Mouse (Mus musculus): ENCODE results near the gene Nme3.
A peak's percentile ranks its signal among the peaks of the same experiment; 100 is the strongest.

Nme3 gene

GRCm38 (mm10) chr17:24902124-24902523 lies 5.8 kb downstream of the Nme3 start:
- no peak for DNase-seq

GRCm38 (mm10) chr17:24902671-24903474 lies 6.6 kb downstream of the Nme3 start:
- peak; percentile 46 for DNase-seq

- DNase-seq, result no peak
Measured at GRCm38 (mm10) chr17:24903767-24904166, 7.5 kb downstream of the Nme3 start.

DNA sequence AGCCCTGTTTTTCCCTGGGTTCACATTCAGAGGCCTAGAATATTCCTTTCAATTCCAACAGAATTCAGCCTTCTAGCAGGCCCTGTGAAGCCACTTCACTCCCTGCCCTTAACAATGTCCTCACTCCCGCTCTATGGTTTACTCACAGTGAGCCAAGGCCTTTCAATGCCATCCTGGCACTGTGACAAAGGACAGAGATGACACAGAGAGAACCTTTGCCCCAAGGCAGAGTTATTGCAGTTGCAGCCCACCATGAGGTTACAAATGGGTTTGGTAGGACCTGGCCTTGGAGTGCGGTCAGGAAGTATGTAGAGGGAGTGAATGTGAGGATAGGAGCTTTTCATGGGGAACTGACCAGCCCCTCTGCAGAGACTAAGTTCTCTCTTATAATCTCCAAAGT lies 11.3 kb downstream of the Nme3 start:
- no peak for DNase-seq

DNA sequence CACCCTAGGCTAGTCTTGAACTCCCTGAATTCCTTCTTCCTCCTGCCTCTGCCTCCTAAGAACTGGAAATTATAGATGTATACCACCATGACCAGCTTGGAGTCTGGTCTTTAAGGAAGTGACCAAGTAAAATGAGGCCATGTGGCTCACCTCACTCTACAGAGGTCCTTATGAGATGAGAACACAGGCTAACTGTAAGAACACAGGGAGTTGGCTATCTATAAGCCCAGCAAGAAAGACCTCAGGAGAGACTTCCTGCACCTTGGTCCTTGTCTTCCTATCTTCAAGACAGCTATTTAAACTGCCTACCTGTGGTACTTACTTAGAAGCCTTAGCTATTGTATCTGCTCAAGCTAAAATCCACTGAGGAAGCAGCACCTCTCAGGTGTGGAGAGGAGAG lies 17.7 kb downstream of the Nme3 start:
- DNase-seq, result no peak

GRCm38 (mm10) chr17:24923246-24923645 lies 26.9 kb downstream of the Nme3 start:
- no peak for DNase-seq

GRCm38 (mm10) chr17:24929506-24929905 lies 33.2 kb downstream of the Nme3 start:
- DNase-seq, result no peak

DNA sequence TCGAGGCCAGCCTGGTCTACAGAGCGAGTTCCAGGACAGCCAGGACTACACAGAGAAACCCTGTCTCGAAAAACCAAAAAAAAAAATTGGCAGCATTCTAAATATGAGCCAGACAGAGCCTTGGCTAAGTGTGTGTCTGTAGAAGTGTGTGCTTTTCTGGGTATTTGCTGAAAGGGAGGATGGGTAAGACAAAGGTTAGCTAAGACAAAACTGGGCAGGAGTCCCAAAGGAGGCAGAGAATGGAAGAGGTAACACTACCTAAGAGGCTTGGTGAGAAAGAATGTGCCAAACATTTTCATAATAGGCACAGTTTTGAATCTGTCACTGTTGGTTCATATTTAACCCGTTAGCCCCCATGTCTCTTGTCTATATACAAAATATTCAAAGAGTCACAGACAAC lies 36.1 kb downstream of the Nme3 start:
- DNase-seq, result no peak

DNA sequence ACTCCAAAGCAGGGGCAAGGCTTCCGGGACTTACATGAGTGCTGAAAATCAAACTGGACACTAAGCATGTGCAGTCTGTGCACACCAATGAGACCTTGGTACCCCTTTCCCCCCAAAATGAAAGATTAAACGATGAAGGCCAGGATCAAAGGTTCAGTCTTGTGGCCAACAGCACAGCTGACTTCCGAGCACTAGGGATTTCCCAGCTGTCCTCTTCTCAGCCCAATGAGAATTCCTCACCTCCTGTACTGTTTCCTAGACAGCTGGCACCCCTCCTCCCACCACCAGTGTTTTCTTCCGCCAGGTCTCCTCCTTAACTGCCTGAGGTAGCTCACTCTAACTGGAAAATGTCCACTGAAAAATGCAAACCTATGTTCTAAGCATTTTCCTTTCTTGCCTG lies 36.9 kb downstream of the Nme3 start:
- DNase-seq, result no peak

- no peak for DNase-seq
Measured at GRCm38 (mm10) chr17:24934926-24935325, 38.6 kb downstream of the Nme3 start.

DNA sequence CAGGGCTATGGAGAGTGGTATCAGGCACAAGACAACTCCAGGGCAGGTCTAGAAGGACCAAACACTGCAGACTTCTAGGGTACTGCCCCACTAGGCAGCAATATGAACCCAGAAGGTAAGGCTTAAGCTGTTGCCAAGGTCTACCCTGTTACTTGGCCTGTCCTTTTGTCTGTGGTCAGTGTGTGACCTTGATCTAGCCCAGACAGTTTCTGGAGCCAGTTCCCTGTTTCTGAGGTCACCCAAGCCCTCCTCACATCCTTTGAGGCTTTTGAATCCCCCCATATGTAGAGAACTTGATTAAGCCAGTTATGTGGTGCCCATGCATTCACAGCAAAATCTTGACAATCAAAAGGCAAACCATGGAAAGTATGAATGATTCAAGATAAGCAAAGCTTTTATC lies 39.4 kb downstream of the Nme3 start:
- no peak for DNase-seq

DNA sequence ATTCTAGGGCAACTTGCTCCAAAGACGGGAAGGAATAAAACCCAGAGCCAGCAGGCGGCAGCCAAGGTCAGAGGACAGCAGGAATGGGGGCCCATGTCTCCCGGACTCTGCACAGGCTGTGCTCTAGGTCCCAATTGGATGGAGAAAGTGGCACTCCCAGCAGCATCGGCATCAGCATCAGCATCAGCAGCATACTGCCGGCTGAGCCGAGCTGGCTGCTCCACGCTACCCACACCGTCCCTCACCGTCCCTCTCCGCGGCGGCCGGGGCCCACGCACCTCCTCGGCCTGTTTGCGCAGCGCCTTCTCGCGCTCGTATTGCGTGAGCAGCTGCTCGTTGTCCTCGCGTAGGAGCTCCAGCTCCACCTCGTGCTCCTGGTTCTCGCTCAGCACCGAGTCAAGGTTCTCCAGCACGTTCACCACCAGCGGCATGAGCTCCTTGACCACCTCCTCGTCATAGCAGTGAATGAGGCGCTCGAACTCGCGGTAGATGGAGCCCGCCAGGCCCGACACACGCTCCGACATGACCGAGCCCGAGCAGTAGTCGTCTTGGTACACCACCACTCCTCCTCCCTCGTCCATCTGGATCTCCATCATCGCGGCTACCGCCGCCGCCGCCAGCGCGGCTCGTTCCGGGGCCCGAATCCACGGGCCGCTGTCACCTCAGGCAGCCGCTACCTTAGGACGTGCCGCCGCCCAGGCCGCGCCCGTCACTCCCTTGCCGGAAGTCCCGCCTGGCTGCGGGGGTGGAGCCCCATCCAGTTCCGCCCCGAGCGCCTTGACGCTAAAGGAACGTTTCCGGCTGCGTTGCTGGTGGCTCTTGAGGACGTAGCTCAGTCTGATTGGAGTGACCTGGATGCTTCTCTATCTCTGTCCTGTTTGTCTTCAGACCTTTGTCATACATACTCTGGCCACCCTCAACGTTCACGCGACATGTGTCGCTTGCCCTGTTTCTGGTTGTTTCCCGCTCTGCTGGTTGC lies 40.2 kb downstream of the Nme3 start, which contains the start of gene Mapk8ip3:
TSS of gene Mapk8ip3 (minus strand) at position 719 of the 979 bp plus-strand sequence.
- peak; percentile 98 to 99 for DNase-seq

- no peak for DNase-seq
Measured at GRCm38 (mm10) chr17:24937266-24937665, 41.0 kb downstream of the Nme3 start.

- peak; percentile 68 to 74 for DNase-seq
Measured at GRCm38 (mm10) chr17:24942453-24942852, 46.2 kb downstream of the Nme3 start.

DNA sequence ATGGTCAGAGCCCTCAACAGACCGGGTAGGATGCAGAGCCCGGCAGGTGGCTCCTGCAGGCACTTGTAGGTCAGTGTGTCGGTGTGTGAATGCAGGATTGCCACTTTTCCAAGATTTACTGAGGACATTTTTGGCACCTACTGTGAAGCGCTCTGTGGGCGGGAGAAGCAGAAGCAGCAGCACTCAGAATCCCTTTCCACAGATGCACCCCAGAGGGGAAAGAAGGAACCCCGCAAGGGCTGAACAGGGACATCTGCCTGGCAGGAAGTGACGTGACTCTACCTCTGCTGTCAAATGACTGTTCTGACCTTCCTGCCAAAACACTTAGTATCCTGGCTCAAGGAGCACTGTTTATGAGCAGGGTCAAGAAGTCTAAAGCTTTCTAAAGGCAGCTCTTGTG lies 46.7 kb downstream of the Nme3 start:
- peak; percentile 23 to 29 for DNase-seq

- DNase-seq, result peak; percentile 38
Measured at GRCm38 (mm10) chr17:24943589-24943988, 47.3 kb downstream of the Nme3 start.
